Mouse (Mus musculus): ENCODE data around the gene Ampd1. TPM values are rescaled to one million over a fixed set of nuclear protein-coding genes. Genes with fewer than 3 reads are reported as not detected.

Ampd1 gene
- total RNA-seq (2021): not detected

DNA sequence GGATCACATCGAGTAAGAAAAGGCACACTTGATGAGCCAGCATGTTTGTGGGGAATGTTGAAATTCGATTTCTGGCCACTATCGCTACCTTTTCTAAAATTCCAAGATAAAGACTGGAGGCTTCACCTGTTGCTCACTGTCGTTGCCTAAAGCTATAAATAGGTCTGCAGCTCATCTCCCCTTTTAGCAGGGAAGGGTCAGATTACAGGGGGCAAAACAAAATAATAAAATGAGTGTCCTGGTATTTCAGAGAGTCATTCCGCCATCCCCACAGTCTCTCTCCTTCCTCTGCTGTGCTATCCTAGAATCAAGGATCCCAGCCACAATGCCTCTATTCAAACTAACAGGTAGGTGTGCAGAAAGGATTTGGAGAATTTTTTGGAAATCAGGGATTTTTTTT lies at the start of gene Ampd1:
Gene Ampd1, plus strand, starts transcription at position 244 of the 400 bp plus-strand sequence.
- intact Hi-C loops (cut with DNase I): no loop called here
- DNase-seq (ENCODE audit: low spot score in 2 of 2): no peak

DNA sequence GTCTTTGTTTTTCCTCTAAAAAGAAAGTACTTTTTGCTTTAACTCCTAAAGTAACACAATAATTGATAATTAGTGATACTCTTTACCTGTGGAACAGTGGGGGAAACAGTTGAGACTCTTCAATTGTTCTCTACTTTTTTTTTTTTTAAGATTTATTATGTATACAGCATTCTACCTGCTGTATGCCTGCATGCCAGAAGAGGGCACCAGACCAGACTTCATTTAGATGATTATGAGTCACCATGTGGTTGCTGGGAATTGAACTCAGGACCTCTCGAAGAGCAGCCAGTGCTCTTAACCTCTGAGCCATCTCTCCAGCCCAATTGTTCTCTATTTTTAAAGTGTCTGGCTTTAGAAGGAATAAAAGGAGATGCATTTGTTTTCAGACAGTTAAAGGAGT lies 47.6 kb upstream of the Ampd1 start:
- intact Hi-C loops (cut with DNase I): no loop called here
- DNase-seq (ENCODE audit: low spot score in 2 of 2): no peak

DNA sequence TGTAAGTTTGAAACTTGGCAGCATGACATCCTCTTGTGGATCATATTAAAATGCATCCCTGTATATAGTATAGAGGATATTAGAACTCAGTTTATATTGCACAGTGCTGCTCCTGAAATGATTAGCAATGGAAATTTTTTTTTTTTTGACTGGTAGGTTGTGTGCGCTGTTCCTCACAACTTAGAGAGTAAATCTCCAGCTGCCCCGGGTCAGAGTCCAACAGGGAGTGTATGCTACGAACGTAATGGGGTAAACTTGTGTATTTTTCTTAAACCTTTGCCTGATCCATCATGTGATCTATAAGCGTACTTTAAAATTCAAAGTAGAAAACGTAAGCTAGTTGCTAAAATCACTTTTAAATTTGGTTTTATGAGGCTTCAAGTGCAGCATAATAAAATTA lies 33.5 kb upstream of the Ampd1 start:
- intact Hi-C loops (cut with DNase I): no loop called here
- DNase-seq (ENCODE audit: low spot score in 2 of 2): no peak

DNA sequence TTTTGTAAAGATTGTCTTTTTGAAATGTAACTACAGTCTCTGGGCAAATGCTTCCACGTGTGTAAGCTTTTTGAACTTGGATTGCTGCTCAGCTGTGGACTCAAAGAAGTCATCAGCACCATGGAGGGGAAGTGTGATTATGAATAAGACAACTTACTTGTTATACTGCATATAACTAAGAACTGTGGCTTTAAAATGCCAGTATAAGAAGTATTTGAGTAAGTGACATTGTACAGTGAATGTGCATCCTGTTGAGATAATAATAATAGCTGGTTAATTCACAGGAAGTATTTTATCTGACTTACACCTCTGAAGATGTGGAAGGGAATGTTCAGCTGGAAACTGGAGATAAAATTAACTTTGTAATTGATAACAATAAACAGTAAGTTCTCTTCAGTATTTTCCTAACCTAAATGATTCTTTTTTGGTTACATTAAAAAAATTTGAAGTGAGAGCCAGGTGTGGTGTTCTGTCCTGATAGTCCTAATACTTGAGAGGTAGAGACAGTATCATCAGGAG lies 32.9 kb upstream of the Ampd1 start:
- no peak for DNase-seq (ENCODE audit: low spot score in 2 of 2)
- intact Hi-C loops (cut with DNase I): no loop called here

DNA sequence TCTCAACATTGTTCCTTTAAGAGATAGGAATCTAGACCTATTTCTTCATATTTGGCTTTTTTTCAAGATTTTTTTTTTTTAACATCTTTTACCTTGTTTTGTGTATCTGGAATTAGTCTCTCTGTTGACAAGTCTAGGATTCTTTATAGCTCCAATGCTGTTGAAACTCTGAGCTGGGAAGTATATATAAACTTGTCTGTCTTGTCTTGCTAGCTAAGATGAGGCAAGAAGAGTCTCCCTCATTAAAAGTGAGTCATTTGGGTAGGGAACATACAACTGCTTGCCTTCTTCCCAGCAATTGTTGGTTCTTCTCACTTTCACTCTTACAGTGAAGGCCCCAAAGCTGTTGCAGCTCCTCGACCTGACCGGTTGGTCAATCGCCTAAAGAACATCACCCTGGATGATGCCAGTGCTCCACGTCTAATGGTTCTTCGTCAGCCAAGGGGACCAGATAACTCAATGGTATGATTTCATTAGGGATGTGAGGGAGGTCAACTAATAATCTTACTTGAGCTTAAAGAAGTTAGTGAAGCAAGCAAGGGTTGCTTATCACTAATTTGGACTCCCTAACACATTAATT lies 17.7 kb upstream of the Ampd1 start:
- intact Hi-C loops (cut with DNase I): loop anchor here (10.0 kb wide), 1 partner anchor 299 kb away; no protein-coding TSS in a partner anchor
- DNase-seq (ENCODE audit: low spot score in 2 of 2): no peak

DNA sequence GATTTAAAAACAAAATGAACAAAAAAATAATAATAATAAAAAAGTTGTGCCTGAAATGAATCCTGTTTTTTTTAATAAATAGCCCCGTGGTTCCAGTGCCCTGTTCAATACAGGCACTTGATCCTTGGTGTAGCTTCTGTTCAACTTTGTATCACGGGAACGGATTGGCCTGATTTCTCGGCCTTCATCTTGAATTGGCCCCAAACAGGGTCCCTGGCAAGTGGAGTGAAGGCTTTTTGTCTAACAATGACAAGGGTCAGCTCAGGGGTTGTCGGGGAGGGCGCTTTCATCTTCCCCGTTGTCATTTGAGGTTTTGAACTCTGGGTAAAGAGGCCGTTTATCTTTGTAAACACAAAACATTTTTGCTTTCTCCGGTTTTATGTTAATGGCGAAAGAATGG lies 16.1 kb upstream of the Ampd1 start:
- peak in 1 of 2 experiments; percentile 9 for DNase-seq (ENCODE audit: low spot score in 2 of 2)
- intact Hi-C loops (cut with DNase I): loop anchor here (2.0 to 10.0 kb wide), 2 partner anchors 113 to 297 kb away; partner anchors contain the start of gene Bcas2

DNA sequence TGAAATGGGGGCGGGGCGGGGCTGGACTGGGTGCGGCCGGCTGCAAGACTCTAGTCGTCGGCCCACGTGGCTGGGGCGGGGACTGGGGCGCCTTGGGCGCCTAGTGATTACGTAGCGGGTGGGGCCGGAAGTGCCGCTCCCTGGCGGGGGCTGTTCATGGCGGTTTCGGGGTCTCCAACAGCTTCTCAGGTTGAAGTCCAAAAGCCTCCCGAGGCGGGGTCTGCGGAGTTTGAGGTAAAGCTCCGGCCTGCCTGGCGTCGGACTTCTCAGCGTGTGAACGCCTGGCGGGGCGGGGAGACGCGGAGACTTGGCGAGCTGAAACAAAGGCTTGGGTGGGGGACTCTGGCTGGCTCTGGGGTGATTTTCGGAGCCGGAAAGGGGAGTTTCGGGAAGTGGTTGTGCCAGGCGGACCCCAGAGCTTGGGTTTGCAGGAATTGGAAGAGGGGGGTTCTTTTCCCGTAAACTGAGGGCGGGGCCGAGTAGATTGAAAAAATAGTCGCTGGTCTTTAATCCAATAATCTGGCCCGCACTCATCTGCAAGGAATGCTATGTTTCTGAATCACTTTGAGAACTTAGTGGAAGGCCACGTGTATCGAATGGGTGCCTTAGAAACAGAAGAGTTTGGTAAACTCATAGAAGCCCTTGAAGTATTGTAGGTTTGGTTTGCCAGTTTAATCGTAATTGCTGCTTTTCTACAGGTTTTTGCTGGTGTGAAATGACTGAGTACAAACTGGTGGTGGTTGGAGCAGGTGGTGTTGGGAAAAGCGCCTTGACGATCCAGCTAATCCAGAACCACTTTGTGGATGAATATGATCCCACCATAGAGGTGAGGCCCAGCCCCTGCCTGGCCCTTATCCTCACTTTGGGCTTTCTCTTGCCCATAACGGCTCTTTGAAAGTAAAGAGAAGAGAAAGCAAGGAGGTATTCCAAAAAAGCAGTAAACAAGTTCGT lies 15.3 kb upstream of the Ampd1 start, which contains the start of gene Nras:
Gene Nras, plus strand, starts transcription at position 79 of the 951 bp plus-strand sequence.
- intact Hi-C loops (cut with DNase I): loop anchor here (2.0 to 10.0 kb wide), 2 partner anchors 112 to 296 kb away; partner anchors contain the start of gene Bcas2
- peak; percentile 90 to 92 for DNase-seq (ENCODE audit: low spot score in 2 of 2)

DNA sequence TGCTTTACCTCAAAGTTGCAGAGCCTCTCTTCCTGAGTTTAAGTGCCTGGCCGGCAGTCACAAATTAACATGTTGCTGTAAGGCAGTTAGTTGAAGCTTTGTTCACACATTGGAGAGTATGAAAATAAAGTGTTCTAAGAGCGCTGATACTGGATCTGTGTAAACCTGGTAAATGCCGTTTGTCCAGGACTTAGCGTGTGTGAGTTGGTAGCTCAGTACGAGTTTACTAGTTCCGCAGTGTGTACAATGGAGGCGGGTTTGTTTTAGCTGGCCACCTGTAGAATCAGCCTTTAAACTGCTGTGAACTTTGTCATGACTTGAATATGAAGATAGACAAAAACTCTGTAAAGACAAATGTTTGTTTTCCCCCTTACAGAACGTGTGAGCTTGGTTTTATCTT lies 6.9 kb upstream of the Ampd1 start:
- intact Hi-C loops (cut with DNase I): no loop called here
- no peak for DNase-seq (ENCODE audit: low spot score in 2 of 2)

DNA sequence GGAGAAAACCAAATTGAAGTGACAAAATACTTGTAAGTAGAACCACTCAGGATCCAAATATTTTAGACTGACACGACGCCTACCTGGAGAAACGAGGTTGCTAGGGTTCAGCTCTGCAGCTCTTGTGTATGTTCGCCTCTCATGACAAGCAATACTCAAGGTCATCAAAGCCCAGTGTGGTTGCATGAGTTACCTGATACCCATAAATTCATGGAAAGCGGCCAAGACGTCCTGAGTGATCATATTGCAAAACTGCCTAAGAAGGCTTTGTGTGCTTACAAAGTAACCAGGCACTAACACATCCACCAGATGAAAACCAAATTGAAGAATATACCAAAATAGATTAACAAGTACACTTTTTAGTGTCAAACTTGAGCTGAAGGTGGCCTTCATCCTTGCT lies 4.8 kb upstream of the Ampd1 start:
- intact Hi-C loops (cut with DNase I): no loop called here

DNA sequence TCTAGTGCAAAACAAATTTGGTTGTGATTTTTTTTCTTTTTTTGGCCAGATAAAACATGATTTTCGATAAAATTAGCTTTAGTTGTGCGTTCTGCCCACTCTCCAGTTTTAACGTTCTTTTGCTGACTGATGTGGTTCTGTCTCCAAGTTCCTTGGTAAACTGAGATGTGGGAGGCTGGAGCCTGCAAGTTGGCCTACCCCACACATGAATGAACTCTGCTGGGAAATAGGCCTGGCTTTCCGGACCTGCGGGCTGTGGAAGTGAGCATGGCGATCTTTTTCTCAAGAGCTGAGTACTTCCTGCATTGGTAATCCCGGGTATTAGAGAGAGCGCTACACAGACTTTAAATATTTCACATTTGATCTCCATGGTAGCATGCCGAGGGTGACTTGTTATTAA lies 2.1 kb downstream of the Ampd1 start:
- intact Hi-C loops (cut with DNase I): no loop called here
- no peak for DNase-seq (ENCODE audit: low spot score in 2 of 2)

More for the DNA sequence above, 4.8 kb upstream of the Ampd1 start:
- no peak for DNase-seq (ENCODE audit: low spot score in 2 of 2)

DNA sequence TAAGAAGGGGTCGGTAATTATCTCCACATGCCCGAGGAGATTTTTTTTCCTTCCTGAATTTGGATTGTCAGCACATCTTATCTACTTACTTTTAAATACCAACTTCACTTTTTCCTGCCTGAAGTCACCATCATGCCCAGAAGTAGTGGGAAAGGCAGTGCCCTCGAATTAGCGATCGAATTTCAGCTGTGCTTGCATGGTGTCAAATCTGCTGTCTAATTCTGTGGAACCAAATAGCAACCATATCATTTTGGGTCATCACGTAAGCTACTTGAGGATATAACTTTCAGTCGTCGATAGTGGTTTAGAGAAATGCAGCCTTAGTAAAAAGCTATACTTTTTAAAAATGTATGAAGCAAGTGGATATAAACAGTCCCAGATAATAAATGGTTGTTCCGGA lies 2.7 kb downstream of the Ampd1 start:
- intact Hi-C loops (cut with DNase I): no loop called here
- no peak for DNase-seq (ENCODE audit: low spot score in 2 of 2)

DNA sequence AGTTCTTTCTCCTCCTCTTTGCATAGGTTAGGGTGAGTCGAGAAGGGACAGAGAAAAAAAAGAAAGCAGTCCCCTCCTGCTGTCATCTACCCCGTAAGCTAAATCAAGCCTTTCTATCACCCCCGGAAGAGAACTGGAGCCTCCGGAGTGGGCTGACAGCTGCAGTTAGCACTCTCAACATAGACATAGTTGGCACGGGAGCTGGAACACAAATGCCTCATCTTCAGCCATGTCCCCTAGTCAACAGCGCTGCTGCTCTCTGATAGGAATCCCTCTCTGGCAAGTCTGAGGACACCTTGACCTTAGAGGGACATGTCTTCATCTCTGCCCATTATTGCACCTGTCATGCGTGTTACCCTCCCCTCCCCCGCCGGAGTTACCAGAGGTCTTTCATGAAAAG lies 5.5 kb downstream of the Ampd1 start:
- intact Hi-C loops (cut with DNase I): no loop called here
- DNase-seq (ENCODE audit: low spot score in 2 of 2): peak; percentile 25 to 34

DNA sequence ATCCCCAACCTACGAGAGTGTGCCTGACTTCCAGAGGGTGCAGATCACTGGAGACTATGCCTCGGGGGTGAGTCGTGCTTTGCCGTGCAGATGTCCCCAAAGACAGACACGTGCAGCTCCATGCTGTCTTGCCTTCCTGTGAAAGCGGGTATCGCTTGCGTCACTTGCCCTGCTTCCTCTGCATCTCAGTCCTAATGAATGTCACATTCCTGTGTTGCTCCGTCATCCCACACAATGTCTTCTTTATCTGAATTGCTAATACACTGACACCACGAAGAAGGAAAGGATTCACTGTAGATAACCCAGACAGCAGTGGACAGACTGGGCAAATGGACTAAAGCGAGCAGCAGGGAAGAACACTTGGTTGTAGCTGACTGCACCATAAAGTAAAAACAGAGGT lies 7.2 kb downstream of the Ampd1 start:
- intact Hi-C loops (cut with DNase I): no loop called here
- no peak for DNase-seq (ENCODE audit: low spot score in 2 of 2)

DNA sequence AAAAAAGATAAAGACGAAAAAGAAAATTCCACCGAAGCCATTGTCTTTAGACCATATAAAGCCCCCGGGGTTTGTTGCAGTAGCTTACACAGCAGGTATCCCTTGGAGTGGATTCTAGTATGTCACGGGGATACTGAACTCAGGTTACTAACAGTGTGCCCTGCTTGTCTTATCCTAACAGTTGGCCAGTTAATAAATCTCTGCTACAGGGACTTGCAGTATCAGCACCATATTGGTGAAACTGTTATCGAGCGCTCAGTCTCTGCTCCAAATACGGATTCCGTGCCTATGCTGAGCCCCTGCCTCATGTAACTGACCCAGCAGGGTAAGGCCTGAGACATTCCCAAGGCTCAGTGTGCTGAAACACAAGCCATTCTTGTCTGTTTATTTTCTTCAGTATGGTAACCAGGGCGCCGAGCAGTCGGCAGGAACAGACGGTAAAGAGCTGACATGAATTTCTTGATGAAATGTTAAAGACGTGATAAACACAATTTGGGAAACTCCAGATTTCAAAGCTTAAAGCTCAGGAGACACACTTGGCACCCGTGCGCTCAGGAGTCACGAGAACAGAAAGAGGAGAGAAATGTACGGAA lies 8.1 kb downstream of the Ampd1 start:
- no peak for DNase-seq (ENCODE audit: low spot score in 2 of 2)
- intact Hi-C loops (cut with DNase I): no loop called here

DNA sequence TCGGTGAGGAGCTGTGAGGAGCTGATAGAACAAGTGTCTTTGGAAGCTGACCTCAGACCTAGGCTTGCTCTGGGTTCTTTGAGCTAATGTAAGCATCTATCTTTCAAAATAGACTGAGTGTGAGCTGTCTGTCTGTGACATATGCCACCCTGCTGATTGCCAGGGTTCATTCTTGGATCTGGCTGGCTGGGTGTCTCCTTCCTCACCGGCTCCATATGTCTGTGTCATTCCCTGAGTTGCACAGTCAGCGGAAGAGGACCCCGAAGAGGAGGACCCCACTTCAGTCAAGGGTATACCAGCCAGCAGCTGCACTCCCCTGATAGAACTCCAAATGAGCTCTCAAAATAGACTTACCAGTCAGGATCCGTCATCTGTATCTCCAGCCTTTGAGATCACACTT lies 8.9 kb downstream of the Ampd1 start:
- intact Hi-C loops (cut with DNase I): no loop called here

DNA sequence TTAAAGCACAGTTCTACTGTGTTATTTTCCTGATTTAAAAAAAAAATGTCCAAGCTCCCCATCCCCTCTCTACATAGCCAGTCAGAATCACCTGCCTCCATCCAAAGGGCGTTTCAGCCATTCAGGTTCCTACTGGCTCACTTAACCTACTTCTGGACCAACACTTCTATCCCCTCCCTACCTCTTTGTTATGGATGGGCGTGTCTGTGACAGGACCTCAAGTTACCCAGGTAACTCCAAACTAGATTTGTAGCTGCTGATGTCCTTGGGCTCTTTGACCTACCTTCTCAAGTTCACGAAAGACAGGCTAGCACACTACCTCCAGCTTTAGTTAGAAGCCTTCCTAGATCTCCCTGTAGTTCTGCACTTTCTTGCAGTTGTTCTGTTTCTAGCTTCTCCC lies 12.2 kb downstream of the Ampd1 start:
- intact Hi-C loops (cut with DNase I): no loop called here

More for the DNA sequence above, 8.9 kb downstream of the Ampd1 start:
- DNase-seq (ENCODE audit: low spot score in 2 of 2): no peak

DNA sequence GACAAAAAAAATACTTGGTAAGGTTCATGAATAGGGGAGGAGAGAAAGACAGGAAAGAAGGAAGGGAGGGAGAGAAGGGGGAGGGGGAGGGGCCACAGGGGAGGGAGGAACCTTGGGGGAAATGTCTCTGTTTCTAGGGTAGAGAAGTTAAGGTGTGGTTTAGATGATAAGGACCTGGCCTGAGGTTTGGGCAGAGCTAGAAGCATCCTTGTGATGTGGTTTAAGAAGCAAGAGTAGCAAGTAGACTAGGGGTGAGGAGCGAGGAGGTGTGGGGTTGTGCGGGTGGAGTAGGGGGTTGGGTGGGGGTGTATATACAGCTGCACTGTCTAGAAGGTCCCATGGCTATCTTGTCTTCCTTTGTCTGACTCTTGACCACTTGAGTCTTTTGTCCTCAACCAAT lies 17.9 kb downstream of the Ampd1 start:
- intact Hi-C loops (cut with DNase I): no loop called here
- DNase-seq (ENCODE audit: low spot score in 2 of 2): no peak

More for the DNA sequence above, 12.2 kb downstream of the Ampd1 start:
- DNase-seq (ENCODE audit: low spot score in 2 of 2): no peak

DNA sequence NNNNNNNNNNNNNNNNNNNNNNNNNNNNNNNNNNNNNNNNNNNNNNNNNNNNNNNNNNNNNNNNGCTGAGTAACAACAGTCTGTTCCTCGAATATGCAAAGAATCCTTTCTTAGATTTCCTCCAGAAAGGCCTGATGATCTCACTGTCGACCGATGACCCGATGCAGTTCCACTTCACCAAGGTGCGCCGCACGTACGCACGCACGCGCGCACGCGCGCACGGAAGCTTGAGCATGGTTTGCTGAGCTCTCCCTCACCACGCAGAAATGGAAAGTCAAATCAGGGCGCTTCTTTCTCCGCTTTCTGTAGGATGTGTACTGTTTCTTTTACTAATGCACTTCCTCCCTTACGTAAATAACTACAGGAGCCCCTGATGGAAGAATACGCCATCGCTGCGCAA lies 24.8 kb downstream of the Ampd1 start:
- no peak for DNase-seq (ENCODE audit: low spot score in 2 of 2)
- intact Hi-C loops (cut with DNase I): no loop called here

DNA sequence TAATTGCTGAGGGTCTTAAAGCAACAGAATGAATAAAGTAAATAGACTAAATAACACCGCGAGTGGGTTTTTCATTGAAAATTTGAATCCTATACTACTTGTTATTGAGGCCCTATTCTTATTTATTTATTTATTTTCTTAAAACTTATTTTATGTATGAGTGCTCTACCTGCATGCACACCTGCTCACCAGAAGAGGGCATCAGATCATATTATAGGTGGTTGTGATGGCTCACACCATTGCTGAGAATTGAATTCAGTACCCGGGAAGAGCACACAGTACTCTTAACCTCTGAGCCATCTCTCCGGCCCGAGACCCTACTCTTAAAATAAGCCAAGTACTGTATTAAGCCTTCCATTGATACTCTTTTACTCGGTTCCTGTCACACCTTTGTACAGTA lies 25.9 kb downstream of the Ampd1 start:
- DNase-seq (ENCODE audit: low spot score in 2 of 2): no peak
- intact Hi-C loops (cut with DNase I): loop anchor here (5.0 kb wide), 1 partner anchor 43 kb away; no protein-coding TSS in a partner anchor

DNA sequence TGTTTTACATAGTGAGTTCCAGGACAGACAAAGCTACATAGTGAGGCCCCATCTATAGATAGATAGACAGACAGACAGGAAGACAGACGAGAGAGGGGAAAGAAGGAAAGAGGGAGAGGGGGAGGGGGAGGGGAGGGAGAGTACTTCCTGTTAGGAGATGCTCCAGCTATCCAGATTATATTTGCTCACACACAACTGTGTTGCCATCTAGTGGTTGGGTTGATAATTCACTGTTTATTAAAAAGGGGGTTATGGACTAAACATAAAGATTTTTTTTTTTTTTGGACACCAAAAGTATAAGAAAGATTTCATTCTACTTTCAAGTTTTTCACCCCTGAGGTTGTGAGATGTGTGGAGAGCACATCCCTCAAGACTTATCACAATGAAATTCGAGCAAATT lies 26.9 kb downstream of the Ampd1 start:
- intact Hi-C loops (cut with DNase I): loop anchor here (5.0 kb wide), 1 partner anchor 42 kb away; no protein-coding TSS in a partner anchor
- DNase-seq (ENCODE audit: low spot score in 2 of 2): no peak
